Mouse (Mus musculus): ENCODE data around the gene Slc19a2. TPM values are rescaled to one million over a fixed set of nuclear protein-coding genes. Genes with fewer than 3 reads are reported as not detected.

The Slc19a2 gene
- polyA plus RNA-seq, 1 experiment from 2014 or later, result 8.4 TPM

DNA sequence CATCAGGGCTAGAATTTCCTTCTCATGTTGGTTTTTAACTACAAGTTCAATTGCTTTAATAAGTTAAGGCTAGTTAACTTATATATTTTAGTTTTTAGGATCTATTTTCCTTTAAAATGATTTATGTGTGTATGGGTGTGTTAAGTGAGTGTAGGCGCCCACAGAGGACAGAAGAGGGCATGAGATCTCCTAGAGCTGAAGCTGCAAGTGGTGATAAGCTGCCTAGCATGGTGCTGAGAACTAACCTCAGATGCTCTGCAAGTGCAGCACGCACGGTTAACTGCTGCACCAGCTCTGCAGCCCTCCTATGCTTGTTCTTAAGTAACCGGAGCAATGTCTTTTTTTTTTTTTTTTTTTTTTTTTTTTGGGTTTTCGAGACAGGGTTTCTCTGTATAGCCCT is 47.6 kb downstream of the Slc19a2 start:
- Histone ChIP-seq H3K9ac (no peak overlapping the region), H3K4me2 (no peak overlapping the region), H3K4me3 (no peak overlapping the region), H3K27me3 (no peaks in the 10 kb centered on the region), H3K4me1 (replicated peaks) (no peaks in the 10 kb centered on the region), H3K27ac (replicated peaks) (no peak overlapping the region), H3K36me3 (peaks cover 69% of the 10 kb centered on the region), H3K9me3 (no peaks in the 10 kb centered on the region)
- ATAC-seq (ENCODE audit: low FRiP score, low read depth), result no peak
- 94% methylated on average over 4 of the region's 5 CpGs for WGBS

DNA sequence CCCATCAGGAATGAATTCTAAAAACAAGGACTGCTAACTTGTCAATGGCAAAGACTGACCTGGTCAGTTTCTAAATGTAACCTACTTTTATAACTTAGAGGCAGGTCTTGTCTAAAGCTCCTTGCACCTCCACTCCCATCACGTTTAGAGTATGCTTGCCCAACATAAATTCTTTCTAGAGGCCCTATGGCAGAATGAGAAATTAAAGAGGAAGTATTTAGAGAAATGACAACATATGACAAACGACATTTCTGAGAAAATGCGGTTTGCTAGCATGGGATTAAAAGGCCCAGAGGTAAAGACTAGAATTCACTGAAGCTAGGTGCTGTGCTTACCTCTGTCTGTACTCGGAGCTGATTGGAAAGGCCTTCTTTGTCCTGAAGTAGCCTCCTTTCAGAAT is 53.1 kb downstream of the Slc19a2 start:
- H3K9ac ChIP-seq, result no peak overlapping the region
- 93% methylated on average over 4 of the region's 4 CpGs for WGBS
- H3K36me3 ChIP-seq, result peaks cover 55% of the 10 kb centered on the region

GRCm38 (mm10) chr1:164303821-164304220 is 55.0 kb downstream of the Slc19a2 start, which contains the start of gene Nme7:
Nme7 (plus strand) TSS chr1:164304121.
- no peak within 1 kb of the TSS for H3K4me3 ChIP-seq
- ATAC-seq (ENCODE audit: low FRiP score, low read depth), result no peak
- H3K27ac ChIP-seq (replicated peaks), result no peak within 1 kb of the TSS
- no peaks in the 10 kb centered on the region for H3K9me3 ChIP-seq
- WGBS, result 85% methylated on average over 5 of the region's 5 CpGs
- H3K27me3 ChIP-seq, result no peaks in the 10 kb centered on the region
- peaks cover 38% of the 10 kb centered on the region for H3K36me3 ChIP-seq
- H3K4me1 ChIP-seq (replicated peaks), result peaks cover 31% of the 10 kb centered on the region
- no peak within 1 kb of the TSS for H3K9ac ChIP-seq
- H3K4me2 ChIP-seq, result no peak within 1 kb of the TSS

More for the DNA sequence above, 53.1 kb downstream of the Slc19a2 start:
- Histone ChIP-seq H3K4me2 (no peak overlapping the region), H3K27me3 (no peaks in the 10 kb centered on the region), H3K27ac (replicated peaks) (no peak overlapping the region), H3K4me3 (no peak overlapping the region), H3K4me1 (replicated peaks) (peaks cover 21% of the 10 kb centered on the region), H3K9me3 (no peaks in the 10 kb centered on the region)
- no peak for ATAC-seq (ENCODE audit: low FRiP score, low read depth)

DNA sequence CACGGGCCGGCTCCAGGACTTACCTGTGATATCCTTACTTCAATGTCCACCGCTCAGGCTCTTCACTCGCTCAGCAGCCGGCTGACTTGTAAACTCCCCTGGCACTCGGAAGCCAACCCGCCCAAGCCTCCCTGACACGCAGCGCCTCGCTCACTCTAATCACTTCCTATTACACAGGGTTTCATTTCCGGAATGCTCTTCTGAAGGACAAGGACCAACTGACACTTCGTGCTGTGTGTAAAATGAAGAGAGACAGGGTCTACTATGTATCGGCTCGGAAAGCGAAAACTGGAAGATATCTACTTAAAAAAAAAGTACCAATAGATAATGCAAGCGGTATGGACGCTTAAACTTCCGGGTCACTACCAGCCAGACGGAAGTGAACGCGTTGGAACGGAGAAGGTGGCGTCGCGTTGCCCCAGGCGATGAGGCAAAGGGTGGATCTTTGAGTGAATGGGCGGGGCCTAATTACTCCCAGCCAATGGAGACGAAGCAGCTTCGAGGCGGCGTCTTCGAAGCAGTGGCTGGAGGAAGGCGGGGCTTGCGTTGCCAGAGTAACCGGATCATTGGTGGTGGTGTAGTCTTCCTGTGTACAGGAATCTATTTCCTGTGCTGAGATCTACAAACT is 58.4 kb downstream of the Slc19a2 start, which contains the start of gene Blzf1:
TSS of gene Blzf1 (minus strand) at position 366 of the 628 bp plus-strand sequence.
- peaks cover 35% of the 10 kb centered on the region for H3K4me1 ChIP-seq (replicated peaks)
- peak within 1 kb of the TSS; percentile 97 for H3K4me3 ChIP-seq
- H3K9me3 ChIP-seq, result no peaks in the 10 kb centered on the region
- peak; percentile 99 for ATAC-seq (ENCODE audit: low FRiP score, low read depth)
- H3K27ac ChIP-seq (replicated peaks), result peak within 1 kb of the TSS; percentile 82
- WGBS, result under 1% methylated on average over 35 of the region's 35 CpGs
- H3K9ac ChIP-seq, result peak within 1 kb of the TSS; percentile 74
- H3K27me3 ChIP-seq, result no peaks in the 10 kb centered on the region
- peaks cover 11% of the 10 kb centered on the region for H3K36me3 ChIP-seq
- peak within 1 kb of the TSS; percentile 85 for H3K4me2 ChIP-seq

- peak overlapping the region; percentile 85 for H3K4me2 ChIP-seq
- peaks cover 35% of the 10 kb centered on the region for H3K4me1 ChIP-seq (replicated peaks)
- peak overlapping the region; percentile 52 for H3K9ac ChIP-seq
- no peaks in the 10 kb centered on the region for H3K9me3 ChIP-seq
- 14% methylated on average over 10 of the region's 10 CpGs for WGBS
- H3K27ac ChIP-seq (replicated peaks), result peak overlapping the region; percentile 82
- ATAC-seq (ENCODE audit: low FRiP score, low read depth), result 0 out of 2 replicates have a peak, but pooled peaks have one; percentile 9
- no peaks in the 10 kb centered on the region for H3K27me3 ChIP-seq
- peaks cover 5% of the 10 kb centered on the region for H3K36me3 ChIP-seq
- peak overlapping the region; percentile 97 for H3K4me3 ChIP-seq
These were observed 59.1 kb downstream of the Slc19a2 start for GRCm38 (mm10) chr1:164307922-164308321.

DNA sequence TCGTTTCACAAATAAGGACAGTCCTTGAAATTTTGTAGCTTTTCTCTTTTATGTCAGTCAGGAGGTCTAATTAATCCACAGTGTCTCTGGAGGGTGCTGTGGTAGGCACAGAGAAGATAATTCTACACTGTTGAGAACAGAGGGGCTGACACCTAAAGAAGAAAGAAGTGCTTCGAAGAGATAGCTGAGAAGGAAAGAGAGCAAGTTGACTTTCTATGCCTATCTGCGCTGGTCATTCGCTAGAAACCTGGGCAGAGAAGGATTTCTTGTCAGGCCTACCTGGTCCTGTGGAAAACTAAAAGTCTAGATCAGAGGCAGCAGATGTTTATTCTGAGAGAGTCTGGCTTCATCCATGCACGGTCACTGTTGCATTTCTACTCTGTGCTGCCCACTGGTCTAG is 65.2 kb downstream of the Slc19a2 start:
- Histone ChIP-seq H3K27ac (replicated peaks) (no peak overlapping the region), H3K4me2 (no peak overlapping the region), H3K9ac (no peak overlapping the region), H3K9me3 (no peaks in the 10 kb centered on the region), H3K36me3 (peaks cover 3% of the 10 kb centered on the region; the same call in 1 of the 2 replicates), H3K4me3 (no peak overlapping the region), H3K27me3 (no peaks in the 10 kb centered on the region), H3K4me1 (replicated peaks) (0 out of 2 replicates have a peak, but pooled peaks cover 4% of the 10 kb centered on the region)
- WGBS, result 94% methylated on average over 5 of the region's 5 CpGs
- no peak for ATAC-seq (ENCODE audit: low FRiP score, low read depth)

Other genes starting within 250 kb of the Slc19a2 start
- not detected in 2 replicates for gene Sele, start 200.8 kb upstream of the Slc19a2 start, polyA plus RNA-seq (2015; fragmentation: Nextera tagmentation; extraction: Ambion mirVana)
- 0.22 and 0.34 TPM in 2 replicates for gene Sell, start 187.1 kb upstream of the Slc19a2 start, polyA plus RNA-seq (2015; fragmentation: Nextera tagmentation; extraction: Ambion mirVana)
- gene Selp, start 133.8 kb upstream of the Slc19a2 start, polyA plus RNA-seq (2015; fragmentation: Nextera tagmentation; extraction: Ambion mirVana), result not detected in 2 replicates
- 0.10 and 0.19 TPM in 2 replicates for gene F5, start 97.2 kb upstream of the Slc19a2 start, polyA plus RNA-seq (2015; fragmentation: Nextera tagmentation; extraction: Ambion mirVana)
- 24.0 and 26.9 TPM in 2 replicates for gene Ccdc181, start 26.5 kb downstream of the Slc19a2 start, polyA plus RNA-seq (2015; fragmentation: Nextera tagmentation; extraction: Ambion mirVana)
- gene Nme7, start 55.1 kb downstream of the Slc19a2 start, polyA plus RNA-seq (2015; fragmentation: Nextera tagmentation; extraction: Ambion mirVana), result 32.5 and 32.9 TPM in 2 replicates
- gene Blzf1, start 58.4 kb downstream of the Slc19a2 start, polyA plus RNA-seq (2015; fragmentation: Nextera tagmentation; extraction: Ambion mirVana), result 30.3 and 31.9 TPM in 2 replicates
- 310 and 325 TPM in 2 replicates for gene Atp1b1, start 209.3 kb downstream of the Slc19a2 start, polyA plus RNA-seq (2015; fragmentation: Nextera tagmentation; extraction: Ambion mirVana)